Mouse (Mus musculus): ENCODE data around the gene Cnih3. TPM values are rescaled to one million over a fixed set of nuclear protein-coding genes. Genes with fewer than 3 reads are reported as not detected.

Cnih3 gene
- polyA plus RNA-seq, 1 experiment: not detected

DNA sequence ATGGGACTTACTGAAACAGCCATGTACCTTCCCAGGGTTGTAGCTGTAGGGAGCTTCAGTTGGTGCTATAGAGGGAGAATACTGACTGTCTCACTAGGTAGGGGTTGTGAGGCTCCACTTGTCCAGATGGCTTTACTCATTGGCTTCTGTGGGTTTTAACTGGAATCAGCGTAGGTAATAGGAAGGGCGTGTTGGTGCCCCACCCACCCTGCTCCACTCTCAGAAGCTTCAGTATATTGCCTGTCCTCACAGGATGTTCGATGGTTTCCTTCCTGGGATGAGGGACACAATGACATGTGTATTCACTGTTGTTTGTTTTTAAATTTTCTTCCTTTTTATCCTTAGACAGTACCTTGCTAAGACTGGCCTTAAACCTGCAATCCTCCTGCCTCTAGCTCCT, 37.1 kb upstream of the Cnih3 start:
- Histone ChIP-seq H3K36me3 (ENCODE audit: control insufficient read depth, insufficient read depth, low read length) (no peaks in the 10 kb centered on the region), H3K27ac (ENCODE audit: insufficient read depth, low read length) (no peak overlapping the region), H3K27me3 (ENCODE audit: control insufficient read depth, insufficient read depth, low read length) (no peaks in the 10 kb centered on the region), H3K4me1 (ENCODE audit: control insufficient read depth, insufficient read depth, insufficient read length) (no peaks in the 10 kb centered on the region), H3K4me3 (ENCODE audit: extremely low read depth, insufficient read depth, insufficient read length) (no peak overlapping the region)
- no peak for TF ChIP-seq POLR2A (IDR thresholded peaks at IDR 0.05; ENCODE audit: low read depth, low read length)
- TF ChIP-seq CTCF (IDR thresholded peaks at IDR 0.05; ENCODE audit: extremely low read depth, insufficient read depth, insufficient read length, insufficient replicate concordance): no peak
- WGBS: 70% methylated on average over 3 of the region's 3 CpGs
- DNase-seq (ENCODE audit: low read depth in 1 of 2, low spot score in 2 of 2): no peak

DNA sequence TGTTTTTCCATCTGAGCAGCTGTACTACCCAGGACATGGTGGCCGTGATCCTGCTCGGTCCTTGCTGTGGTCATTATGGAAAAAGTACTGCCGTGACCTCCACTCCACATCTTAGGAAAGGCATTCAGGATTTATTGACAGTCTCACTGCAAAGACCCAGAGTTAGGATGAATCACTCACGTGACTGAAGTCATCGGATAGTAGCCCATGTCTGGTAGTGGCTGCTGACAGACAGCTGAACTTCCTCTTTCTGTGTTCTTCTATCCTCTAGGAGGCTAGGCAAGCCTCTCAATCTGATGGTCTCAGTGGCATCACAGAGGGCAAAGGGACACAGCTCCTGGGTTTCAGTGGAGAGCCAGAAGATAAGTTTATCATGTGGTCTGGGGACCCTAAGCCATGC, 35.9 kb upstream of the Cnih3 start:
- Histone ChIP-seq H3K36me3 (ENCODE audit: control insufficient read depth, insufficient read depth, low read length) (no peaks in the 10 kb centered on the region), H3K4me3 (ENCODE audit: extremely low read depth, insufficient read depth, insufficient read length) (no peak overlapping the region), H3K4me1 (ENCODE audit: control insufficient read depth, insufficient read depth, insufficient read length) (no peaks in the 10 kb centered on the region), H3K27me3 (ENCODE audit: control insufficient read depth, insufficient read depth, low read length) (no peaks in the 10 kb centered on the region), H3K27ac (ENCODE audit: insufficient read depth, low read length) (no peak overlapping the region)
- 51% methylated on average over 5 of the region's 5 CpGs for WGBS
- TF ChIP-seq CTCF (IDR thresholded peaks at IDR 0.05; ENCODE audit: extremely low read depth, insufficient read depth, insufficient read length, insufficient replicate concordance) (no peak), POLR2A (IDR thresholded peaks at IDR 0.05; ENCODE audit: low read depth, low read length) (no peak)
- DNase-seq (ENCODE audit: low read depth in 1 of 2, low spot score in 2 of 2): no peak

DNA sequence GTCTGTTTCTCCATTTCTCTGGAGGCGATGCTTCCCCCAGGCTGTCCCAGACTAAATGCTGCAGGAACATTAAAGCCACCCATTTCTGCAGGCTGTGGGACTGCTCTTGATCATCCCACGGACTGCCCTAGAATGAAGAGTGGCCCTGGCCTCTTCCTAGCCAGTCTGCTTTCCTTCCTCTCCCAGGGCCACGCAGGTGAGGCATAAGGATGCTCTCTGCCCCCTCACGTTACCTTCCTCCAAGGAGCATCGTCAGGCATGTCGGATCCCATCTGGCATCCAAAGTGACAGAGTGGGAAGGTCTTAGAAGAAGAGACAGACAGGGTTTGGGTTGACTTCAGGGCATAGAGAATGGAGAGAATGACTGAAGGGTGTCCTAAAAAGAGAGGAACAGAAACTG, 33.0 kb upstream of the Cnih3 start:
- Histone ChIP-seq H3K4me1 (ENCODE audit: control insufficient read depth, insufficient read depth, insufficient read length) (no peaks in the 10 kb centered on the region), H3K36me3 (ENCODE audit: control insufficient read depth, insufficient read depth, low read length) (no peaks in the 10 kb centered on the region), H3K4me3 (ENCODE audit: extremely low read depth, insufficient read depth, insufficient read length) (no peak overlapping the region), H3K27me3 (ENCODE audit: control insufficient read depth, insufficient read depth, low read length) (no peaks in the 10 kb centered on the region), H3K27ac (ENCODE audit: insufficient read depth, low read length) (no peak overlapping the region)
- DNase-seq (ENCODE audit: low read depth in 1 of 2, low spot score in 2 of 2): no peak
- 90% methylated on average over 6 of the region's 6 CpGs for WGBS
- TF ChIP-seq CTCF (IDR thresholded peaks at IDR 0.05; ENCODE audit: extremely low read depth, insufficient read depth, insufficient read length, insufficient replicate concordance) (no peak), POLR2A (IDR thresholded peaks at IDR 0.05; ENCODE audit: low read depth, low read length) (no peak)

DNA sequence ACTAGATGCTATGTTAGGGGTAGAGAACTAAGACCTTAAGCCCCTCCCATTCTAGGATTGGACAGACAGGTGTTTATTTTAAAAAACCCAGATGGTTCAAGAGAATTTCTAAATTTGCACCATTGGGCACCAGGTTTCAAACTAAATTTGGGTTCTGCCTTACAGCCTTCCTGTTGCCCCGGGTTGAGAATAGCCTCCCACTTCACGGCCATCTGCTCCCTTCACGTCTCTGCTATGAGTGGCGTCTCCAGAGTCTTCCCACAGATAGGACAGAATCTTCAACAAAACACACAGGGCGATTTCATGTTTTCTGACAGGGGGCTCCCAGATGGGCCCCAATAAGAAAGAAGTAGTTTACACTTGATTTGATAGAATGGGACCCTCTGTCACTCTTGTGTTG, 31.3 kb upstream of the Cnih3 start:
- DNase-seq (ENCODE audit: low read depth in 1 of 2, low spot score in 2 of 2): no peak
- no peaks in the 10 kb centered on the region for H3K36me3 ChIP-seq (ENCODE audit: control insufficient read depth, insufficient read depth, low read length)
- no peaks in the 10 kb centered on the region for H3K27me3 ChIP-seq (ENCODE audit: control insufficient read depth, insufficient read depth, low read length)
- 81% methylated on average over 5 of the region's 5 CpGs for WGBS
- TF ChIP-seq CTCF (IDR thresholded peaks at IDR 0.05; ENCODE audit: extremely low read depth, insufficient read depth, insufficient read length, insufficient replicate concordance) (no peak), POLR2A (IDR thresholded peaks at IDR 0.05; ENCODE audit: low read depth, low read length) (no peak)
- no peak overlapping the region for H3K4me3 ChIP-seq (ENCODE audit: extremely low read depth, insufficient read depth, insufficient read length)
- no peak overlapping the region for H3K27ac ChIP-seq (ENCODE audit: insufficient read depth, low read length)
- no peaks in the 10 kb centered on the region for H3K4me1 ChIP-seq (ENCODE audit: control insufficient read depth, insufficient read depth, insufficient read length)

DNA sequence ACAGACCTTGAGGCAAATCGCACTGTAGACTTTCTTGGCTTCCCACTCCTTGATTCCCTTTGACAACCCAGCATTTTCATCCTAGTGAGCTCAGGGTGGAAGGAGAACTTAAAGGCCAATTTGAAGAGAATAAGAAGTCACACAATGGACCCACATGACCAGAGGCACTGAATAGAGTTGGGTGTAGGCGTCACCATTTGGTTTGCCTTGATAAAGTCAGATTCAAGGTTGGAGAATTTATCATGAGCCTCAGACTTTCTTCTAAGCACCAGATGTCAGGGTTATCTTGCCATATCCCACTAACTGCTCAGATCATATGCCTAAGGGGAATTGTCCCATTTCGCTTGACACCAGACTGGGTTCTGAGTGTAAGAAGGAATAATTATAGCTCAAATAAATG, 29.3 kb upstream of the Cnih3 start:
- Histone ChIP-seq H3K27ac (ENCODE audit: insufficient read depth, low read length) (no peak overlapping the region), H3K27me3 (ENCODE audit: control insufficient read depth, insufficient read depth, low read length) (no peaks in the 10 kb centered on the region), H3K4me3 (ENCODE audit: extremely low read depth, insufficient read depth, insufficient read length) (no peak overlapping the region), H3K4me1 (ENCODE audit: control insufficient read depth, insufficient read depth, insufficient read length) (no peaks in the 10 kb centered on the region), H3K36me3 (ENCODE audit: control insufficient read depth, insufficient read depth, low read length) (no peaks in the 10 kb centered on the region)
- 88% methylated on average over 3 of the region's 3 CpGs for WGBS
- DNase-seq (ENCODE audit: low read depth in 1 of 2, low spot score in 2 of 2): no peak
- no peak for TF ChIP-seq CTCF (IDR thresholded peaks at IDR 0.05; ENCODE audit: extremely low read depth, insufficient read depth, insufficient read length, insufficient replicate concordance)
- TF ChIP-seq POLR2A (IDR thresholded peaks at IDR 0.05; ENCODE audit: low read depth, low read length): no peak

DNA sequence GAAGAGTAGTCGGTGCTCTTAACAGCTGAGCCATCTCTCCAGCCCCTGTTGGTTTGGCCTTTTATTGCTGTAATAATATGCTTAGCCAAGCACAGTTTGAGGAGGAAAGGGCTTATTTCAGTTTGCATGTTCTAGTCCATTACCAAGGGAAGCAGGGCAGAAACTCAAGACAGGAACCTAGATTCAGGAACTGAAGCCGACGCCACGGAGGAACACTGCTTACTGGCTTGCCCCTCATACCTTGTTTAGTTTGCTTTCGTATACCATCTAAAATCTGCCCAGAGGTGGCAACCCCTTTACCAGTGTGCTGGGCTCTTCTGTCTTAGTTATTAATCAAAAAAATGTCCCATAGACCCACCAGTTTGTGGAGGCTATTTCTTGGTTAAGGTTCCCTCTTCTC, 25.3 kb upstream of the Cnih3 start:
- no peaks in the 10 kb centered on the region for H3K36me3 ChIP-seq (ENCODE audit: control insufficient read depth, insufficient read depth, low read length)
- no peak for DNase-seq (ENCODE audit: low read depth in 1 of 2, low spot score in 2 of 2)
- TF ChIP-seq POLR2A (IDR thresholded peaks at IDR 0.05; ENCODE audit: low read depth, low read length) (no peak), CTCF (IDR thresholded peaks at IDR 0.05; ENCODE audit: extremely low read depth, insufficient read depth, insufficient read length, insufficient replicate concordance) (no peak)
- no peaks in the 10 kb centered on the region for H3K27me3 ChIP-seq (ENCODE audit: control insufficient read depth, insufficient read depth, low read length)
- no peak overlapping the region for H3K4me3 ChIP-seq (ENCODE audit: extremely low read depth, insufficient read depth, insufficient read length)
- no peak overlapping the region for H3K27ac ChIP-seq (ENCODE audit: insufficient read depth, low read length)
- WGBS: 70% methylated on average over 5 of the region's 5 CpGs
- H3K4me1 ChIP-seq (ENCODE audit: control insufficient read depth, insufficient read depth, insufficient read length): no peaks in the 10 kb centered on the region

DNA sequence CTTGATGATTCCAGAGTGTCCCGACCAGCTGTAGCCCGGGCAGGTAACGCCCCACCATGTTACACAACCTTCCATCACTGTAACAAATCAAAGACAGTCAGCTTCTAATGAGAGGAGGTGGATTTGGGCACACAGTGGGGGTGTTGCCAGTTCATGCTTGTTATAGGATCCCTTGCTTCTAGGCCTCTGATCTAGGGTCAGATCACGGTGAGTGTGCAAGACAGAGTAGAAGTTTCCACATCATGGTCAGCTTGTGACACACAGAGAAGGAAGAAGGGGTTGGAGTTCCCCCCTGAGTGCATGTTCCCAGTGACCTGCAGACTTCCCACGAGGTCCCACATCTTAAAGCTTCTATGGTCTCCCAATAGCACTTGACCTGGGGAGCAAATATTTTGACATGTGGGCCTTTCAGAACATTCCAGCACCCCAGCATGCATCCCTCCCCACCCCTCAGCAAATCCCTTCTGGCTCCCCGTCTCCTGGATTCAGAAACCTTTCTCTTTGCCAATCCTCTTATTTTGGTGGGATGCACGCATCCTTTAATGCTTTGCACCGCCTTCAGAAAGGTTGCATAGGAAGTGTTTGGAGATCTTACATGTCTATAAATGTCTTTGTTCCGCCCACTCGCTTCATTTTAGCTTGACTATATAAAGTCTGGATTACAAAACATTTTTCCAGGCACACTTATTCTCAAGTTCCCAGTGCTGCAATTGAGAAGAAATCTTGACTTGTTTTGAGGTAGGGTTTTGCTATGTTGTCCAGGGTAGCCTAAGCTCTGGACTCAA, 24.6 kb upstream of the Cnih3 start:
- 86% methylated on average over 10 of the region's 10 CpGs for WGBS
- DNase-seq (ENCODE audit: low read depth in 1 of 2, low spot score in 2 of 2): no peak
- TF ChIP-seq CTCF (IDR thresholded peaks at IDR 0.05; ENCODE audit: extremely low read depth, insufficient read depth, insufficient read length, insufficient replicate concordance): no peak
- no peak for TF ChIP-seq POLR2A (IDR thresholded peaks at IDR 0.05; ENCODE audit: low read depth, low read length)
- Histone ChIP-seq H3K4me1 (ENCODE audit: control insufficient read depth, insufficient read depth, insufficient read length) (peaks cover 2% of the 10 kb centered on the region; the same call in 1 of the 2 replicates), H3K4me3 (ENCODE audit: extremely low read depth, insufficient read depth, insufficient read length) (no peak overlapping the region), H3K27ac (ENCODE audit: insufficient read depth, low read length) (no peak overlapping the region), H3K27me3 (ENCODE audit: control insufficient read depth, insufficient read depth, low read length) (no peaks in the 10 kb centered on the region), H3K36me3 (ENCODE audit: control insufficient read depth, insufficient read depth, low read length) (no peaks in the 10 kb centered on the region)
